Mouse (Mus musculus) C2C12 (cell line): ENCODE data around the gene Tecpr1.

ENCODE experiments used
- CEBPB ChIP-seq: IDR thresholded peaks from one replicate; pipeline ENCODE4 v1.6.1; 2011; ENCODE audit warnings: low read depth, mild to moderate bottlenecking, control low read depth, moderate library complexity
- CTCF ChIP-seq: IDR thresholded peaks from one replicate; pipeline ENCODE4 v1.5.1; 2011; ENCODE audit not compliant: control insufficient read depth, insufficient read depth, insufficient read length
- FOSL1 ChIP-seq: IDR thresholded peaks from one replicate; pipeline ENCODE4 v1.8.0; 2011; ENCODE audit warnings: mild to moderate bottlenecking, low read length; ENCODE audit not compliant: poor library complexity, insufficient read depth, severe bottlenecking
- MAX ChIP-seq: IDR thresholded peaks from one replicate; pipeline ENCODE4 v1.6.1; 2011; ENCODE audit warnings: mild to moderate bottlenecking, control low read depth
- MYOD1 ChIP-seq: IDR thresholded peaks from one replicate; pipeline ENCODE4 v1.6.1; 2011; ENCODE audit warnings: low read depth; ENCODE audit not compliant: control insufficient read depth, insufficient read length
- MYOG ChIP-seq: IDR thresholded peaks from one replicate; pipeline ENCODE4 v1.6.1; 2011; ENCODE audit not compliant: control insufficient read depth, insufficient read length; ENCODE audit errors: extremely low read depth
- USF1 ChIP-seq: IDR thresholded peaks from one replicate; pipeline ENCODE4 v1.6.1; 2011; ENCODE audit warnings: low read depth, mild to moderate bottlenecking, control low read depth, moderate library complexity

DNA sequence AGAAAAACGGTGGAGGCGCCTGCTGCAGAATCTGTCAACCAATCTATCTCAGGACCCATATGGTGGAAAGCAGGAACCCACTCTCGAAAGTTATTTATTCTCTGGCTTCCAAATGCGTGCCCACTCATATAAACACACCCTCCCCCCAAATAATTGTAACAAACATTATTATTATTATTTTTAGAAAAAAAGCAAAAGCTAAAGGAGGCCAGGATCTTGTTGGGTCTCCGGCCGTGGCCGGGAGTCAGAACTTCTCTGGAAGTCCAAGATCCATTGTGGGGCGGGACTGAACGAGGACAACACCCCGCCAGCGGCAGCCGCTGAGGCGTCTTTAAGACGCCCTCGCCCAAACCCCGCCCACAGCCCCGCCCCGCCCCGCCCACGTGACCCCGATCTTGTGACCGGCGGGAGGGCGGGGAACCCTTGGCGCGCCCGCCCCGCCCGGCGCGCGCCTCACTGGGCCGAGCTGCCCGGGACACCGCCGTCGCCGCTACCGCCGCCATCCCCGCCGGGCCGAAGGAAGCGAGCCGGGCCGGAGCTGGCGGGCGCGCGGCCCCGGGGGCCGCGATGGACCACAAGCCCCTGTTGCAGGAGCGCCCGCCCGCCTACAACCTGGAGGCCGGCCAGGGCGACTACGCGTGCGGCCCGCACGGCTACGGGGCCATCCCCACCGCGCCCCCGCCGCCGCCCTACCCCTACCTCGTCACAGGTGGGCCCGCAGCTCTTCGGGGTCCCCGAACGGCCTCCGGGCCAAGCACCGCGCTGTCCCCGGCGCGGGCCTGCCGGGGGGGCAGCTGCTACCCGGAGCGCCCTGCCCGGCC, 31.6 kb upstream of the Tecpr1 start:
- TF ChIP-seq MAX (no peak), CTCF (no peak), MYOD1 (no peak), CEBPB (no peak), USF1 (no peak), MYOG (no peak), FOSL1 (no peak)
